Mouse (Mus musculus) effector memory CD4-positive, alpha-beta T cell, adult 7 months (primary cell): ENCODE results near the gene 4931414P19Rik. TPM values are rescaled to one million over a fixed set of nuclear protein-coding genes. Genes with fewer than 3 reads are reported as not detected.

Experiments used
- polyA plus RNA-seq: library from polyadenylated mRNA; unstranded; fragments of 100-300 nt; shearing (Covaris generic); gene quantifications from one replicate; pipeline ENCODE4 v1.2.1, GENCODE M21; 2017

Gene 4931414P19Rik
- 1.2 TPM for polyA plus RNA-seq

GRCm38 (mm10) chr14:54605752-54606321 is at the start of gene 4931414P19Rik:
Gene 4931414P19Rik, minus strand, starts transcription at chr14:54605993.

GRCm38 (mm10) chr14:54641305-54641969 is 35.6 kb upstream of the 4931414P19Rik start, which contains the start of gene Cdh24:
Gene Cdh24, minus strand, starts transcription at chr14:54641364.

GRCm38 (mm10) chr14:54640946-54641304 is 35.1 kb upstream of the 4931414P19Rik start, which contains the start of gene Gm17606:
Gene Gm17606, plus strand, starts transcription at chr14:54640952.

GRCm38 (mm10) chr14:54621133-54621532 is 15.3 kb upstream of the 4931414P19Rik start, which contains the start of gene Psmb11:
Gene Psmb11, plus strand, starts transcription at chr14:54621433.

GRCm38 (mm10) chr14:54617897-54618365 is 12.1 kb upstream of the 4931414P19Rik start, which contains the start of gene Psmb5:
Gene Psmb5, minus strand, starts transcription at chr14:54618022.

GRCm38 (mm10) chr14:54577089-54577982 is 28.5 kb downstream of the 4931414P19Rik start, which contains the start of gene Ajuba:
Gene Ajuba, minus strand, starts transcription at chr14:54577558.

GRCm38 (mm10) chr14:54553975-54554769 is 51.6 kb downstream of the 4931414P19Rik start, which contains the start of gene Haus4:
Gene Haus4, minus strand, starts transcription at chr14:54554616.

Other genes with a start within 250 kb of the 4931414P19Rik start
- 36.9 TPM for gene Oxa1l, start 245.2 kb downstream of the 4931414P19Rik start, polyA plus RNA-seq
- gene Slc7a7, start 188.2 kb downstream of the 4931414P19Rik start, polyA plus RNA-seq: not detected
- gene Mrpl52, start 179.1 kb downstream of the 4931414P19Rik start, polyA plus RNA-seq: 122 TPM
- gene Mmp14, start 174.4 kb downstream of the 4931414P19Rik start, polyA plus RNA-seq: 0.51 TPM
- 246 TPM for gene Lrp10, start 141.9 kb downstream of the 4931414P19Rik start, polyA plus RNA-seq
- gene Rem2, start 129.9 kb downstream of the 4931414P19Rik start, polyA plus RNA-seq: not detected
- 29.7 TPM for gene Prmt5, start 88.5 kb downstream of the 4931414P19Rik start, polyA plus RNA-seq
- 31.6 TPM for gene Haus4, start 51.4 kb downstream of the 4931414P19Rik start, polyA plus RNA-seq
- 0.40 TPM for gene Ajuba, start 28.4 kb downstream of the 4931414P19Rik start, polyA plus RNA-seq
- gene Psmb5, start 12.0 kb upstream of the 4931414P19Rik start, polyA plus RNA-seq: 123 TPM
- gene Psmb11, start 15.4 kb upstream of the 4931414P19Rik start, polyA plus RNA-seq: 0.09 TPM
- gene Gm17606, start 35.0 kb upstream of the 4931414P19Rik start, polyA plus RNA-seq: not detected
- 2.3 TPM for gene Cdh24, start 35.4 kb upstream of the 4931414P19Rik start, polyA plus RNA-seq
- 63.8 TPM for gene 1700123O20Rik, start 80.2 kb upstream of the 4931414P19Rik start, polyA plus RNA-seq
- 84.6 TPM for gene Acin1, start 80.9 kb upstream of the 4931414P19Rik start, polyA plus RNA-seq
- 0.20 TPM for gene Gm29776, start 92.8 kb upstream of the 4931414P19Rik start, polyA plus RNA-seq
- gene Cebpe, start 106.2 kb upstream of the 4931414P19Rik start, polyA plus RNA-seq: not detected
- gene Slc7a8, start 176.0 kb upstream of the 4931414P19Rik start, polyA plus RNA-seq: 0.09 TPM
- not detected for gene Rnf212b, start 208.1 kb upstream of the 4931414P19Rik start, polyA plus RNA-seq